Mouse (Mus musculus) kidney, adult 9 months (tissue): ENCODE results near the gene Gm28557.
"Not testable (repeated sequence)": the region's sequence is repeated elsewhere in the genome, so short reads cannot be mapped to it uniquely, and the experiment has no call there.

Experiments used
- DNase-seq: peaks from one replicate; pipeline ENCODE4 v3.0.0; 2022

The Gm28557 gene

GRCm38 (mm10) chr13:67108194-67108820 lies at the start of gene Gm28557:
Gene Gm28557, minus strand, starts transcription at chr13:67108604.
- peak; percentile 99 for DNase-seq

- peak; percentile 91 for DNase-seq
Observed at GRCm38 (mm10) chr13:67128038-67128721, 19.8 kb upstream of the Gm28557 start.

- DNase-seq: not testable (repeated sequence)
Observed at GRCm38 (mm10) chr13:67127507-67127906, 19.1 kb upstream of the Gm28557 start.

GRCm38 (mm10) chr13:67124460-67124859 lies 16.1 kb upstream of the Gm28557 start:
- no peak for DNase-seq

- not testable (repeated sequence) for DNase-seq
Observed at GRCm38 (mm10) chr13:67121360-67121759, 13.0 kb upstream of the Gm28557 start, which contains the start of gene Zfp759. Gene Zfp759, plus strand, starts transcription at chr13:67121660.

GRCm38 (mm10) chr13:67116163-67116562 lies 7.8 kb upstream of the Gm28557 start, which contains the start of gene Rslcan18:
Gene Rslcan18, minus strand, starts transcription at chr13:67116263.
- DNase-seq: not testable (repeated sequence)

GRCm38 (mm10) chr13:67113287-67113686 lies 4.9 kb upstream of the Gm28557 start:
- DNase-seq: no peak

- peak; percentile 22 for DNase-seq
Observed at GRCm38 (mm10) chr13:67112096-67112495, 3.7 kb upstream of the Gm28557 start.

- no peak for DNase-seq
Observed at GRCm38 (mm10) chr13:67108821-67109206, 410 bp upstream of the Gm28557 start.

GRCm38 (mm10) chr13:67107681-67108080 lies 723 bp downstream of the Gm28557 start:
- DNase-seq: no peak

- no peak for DNase-seq
Observed at GRCm38 (mm10) chr13:67097876-67098275, 10.5 kb downstream of the Gm28557 start, which contains the start of gene Zfp708. Gene Zfp708, minus strand, starts transcription at chr13:67097976.

GRCm38 (mm10) chr13:67090154-67090553 lies 18.2 kb downstream of the Gm28557 start:
- DNase-seq: no peak

- peak; percentile 9 for DNase-seq
Observed at GRCm38 (mm10) chr13:67081946-67082345, 26.5 kb downstream of the Gm28557 start.

- DNase-seq: peak; percentile 88
Observed at GRCm38 (mm10) chr13:67081142-67081713, 27.2 kb downstream of the Gm28557 start.

GRCm38 (mm10) chr13:67077244-67077643 lies 31.2 kb downstream of the Gm28557 start:
- DNase-seq: no peak

GRCm38 (mm10) chr13:67072786-67073185 lies 35.6 kb downstream of the Gm28557 start:
- no peak for DNase-seq

GRCm38 (mm10) chr13:67065386-67065785 lies 43.0 kb downstream of the Gm28557 start:
- no peak for DNase-seq

- no peak for DNase-seq
Observed at GRCm38 (mm10) chr13:67062427-67062826, 46.0 kb downstream of the Gm28557 start.

GRCm38 (mm10) chr13:67060786-67061358 lies 47.5 kb downstream of the Gm28557 start, which contains the start of gene Zfp712:
Gene Zfp712, minus strand, starts transcription at chr13:67061170.
- peak; percentile 98 for DNase-seq

- DNase-seq: peak; percentile 15
Observed at GRCm38 (mm10) chr13:67060161-67060785, 48.1 kb downstream of the Gm28557 start.
